Mouse (Mus musculus): ENCODE results near the gene Sec63. TPM values are rescaled to one million over a fixed set of nuclear protein-coding genes. Genes with fewer than 3 reads are reported as not detected.

Sec63 gene
- polyA plus RNA-seq, 1 experiment = 22.7 TPM

- Histone ChIP-seq H3K4me2 (ENCODE audit: low read depth) (no peak overlapping the region), H3K79me2 (ENCODE audit: control insufficient read depth, insufficient read depth) (no peaks in the 10 kb centered on the region), H3K27me3 (ENCODE audit: control insufficient read depth, insufficient read depth, insufficient read length) (no peaks in the 10 kb centered on the region), H3K4me3 (no peak overlapping the region), H3ac (ENCODE audit: control insufficient read depth, insufficient read length) (no peak overlapping the region), H3K36me3 (ENCODE audit: control insufficient read depth, insufficient read depth) (no peaks in the 10 kb centered on the region)
- no peak for TF ChIP-seq TCF3 (IDR thresholded peaks at IDR 0.05; ENCODE audit: insufficient read length, low read depth)
- no peak for TF ChIP-seq POLR2A (IDR thresholded peaks at IDR 0.05; ENCODE audit: insufficient read length, low read depth)
- TF ChIP-seq CEBPB (IDR thresholded peaks at IDR 0.05; ENCODE audit: insufficient read depth, poor library complexity, severe bottlenecking) = no peak
- TF ChIP-seq E2F4 (IDR thresholded peaks at IDR 0.05; ENCODE audit: insufficient read depth) = no peak
- TF ChIP-seq POLR2AphosphoS2 (IDR thresholded peaks at IDR 0.05; ENCODE audit: insufficient read length, low read depth) = no peak
- no peak for TF ChIP-seq MAX (IDR thresholded peaks at IDR 0.05; ENCODE audit: low read depth)
- TF ChIP-seq USF1 (IDR thresholded peaks at IDR 0.05; ENCODE audit: low read depth) = no peak
- TF ChIP-seq TCF12 (IDR thresholded peaks at IDR 0.05; ENCODE audit: insufficient read depth, poor library complexity, severe bottlenecking) = no peak
- TF ChIP-seq MYOD1 (IDR thresholded peaks at IDR 0.05; ENCODE audit: control insufficient read depth in 1 of 3, insufficient read length in 2 of 3, low read depth in 2 of 3) = no peak
- TF ChIP-seq MYOG (IDR thresholded peaks at IDR 0.05; ENCODE audit: control insufficient read depth in 1 of 3, insufficient read depth in 1 of 3, insufficient read length in 2 of 3, low read depth in 2 of 3) = no peak
- TF ChIP-seq REST (IDR thresholded peaks at IDR 0.05; ENCODE audit: insufficient read depth, insufficient read length) = no peak
- TF ChIP-seq SRF (IDR thresholded peaks at IDR 0.05; ENCODE audit: control insufficient read depth, insufficient read length, low read depth) = no peak
Observed at GRCm38 (mm10) chr10:42841531-42842195, 80.4 kb downstream of the Sec63 start.

- Histone ChIP-seq H3K27me3 (ENCODE audit: control insufficient read depth, insufficient read depth, insufficient read length) (no peaks in the 10 kb centered on the region), H3K36me3 (ENCODE audit: control insufficient read depth, insufficient read depth) (no peaks in the 10 kb centered on the region), H3K4me3 (no peak overlapping the region), H3ac (ENCODE audit: control insufficient read depth, insufficient read length) (no peak overlapping the region), H3K4me2 (ENCODE audit: low read depth) (no peak overlapping the region), H3K79me2 (ENCODE audit: control insufficient read depth, insufficient read depth) (no peaks in the 10 kb centered on the region)
- TF ChIP-seq TCF3 (IDR thresholded peaks at IDR 0.05; ENCODE audit: insufficient read length, low read depth) (no peak), MYOD1 (IDR thresholded peaks at IDR 0.05; ENCODE audit: control insufficient read depth in 1 of 3, insufficient read length in 2 of 3, low read depth in 2 of 3) (no peak), CEBPB (IDR thresholded peaks at IDR 0.05; ENCODE audit: insufficient read depth, poor library complexity, severe bottlenecking) (no peak), POLR2A (IDR thresholded peaks at IDR 0.05; ENCODE audit: insufficient read length, low read depth) (no peak), E2F4 (IDR thresholded peaks at IDR 0.05; ENCODE audit: insufficient read depth) (no peak), TCF12 (IDR thresholded peaks at IDR 0.05; ENCODE audit: insufficient read depth, poor library complexity, severe bottlenecking) (no peak), POLR2AphosphoS2 (IDR thresholded peaks at IDR 0.05; ENCODE audit: insufficient read length, low read depth) (no peak), REST (IDR thresholded peaks at IDR 0.05; ENCODE audit: insufficient read depth, insufficient read length) (no peak), SRF (IDR thresholded peaks at IDR 0.05; ENCODE audit: control insufficient read depth, insufficient read length, low read depth) (no peak), USF1 (IDR thresholded peaks at IDR 0.05; ENCODE audit: low read depth) (no peak), MYOG (IDR thresholded peaks at IDR 0.05; ENCODE audit: control insufficient read depth in 1 of 3, insufficient read depth in 1 of 3, insufficient read length in 2 of 3, low read depth in 2 of 3) (no peak), MAX (IDR thresholded peaks at IDR 0.05; ENCODE audit: low read depth) (no peak)
Observed at GRCm38 (mm10) chr10:42842358-42842757, 81.1 kb downstream of the Sec63 start.

- no peak overlapping the region for H3K4me2 ChIP-seq (ENCODE audit: low read depth)
- no peaks in the 10 kb centered on the region for H3K36me3 ChIP-seq (ENCODE audit: control insufficient read depth, insufficient read depth)
- H3ac ChIP-seq (ENCODE audit: control insufficient read depth, insufficient read length) = no peak overlapping the region
- TF ChIP-seq POLR2A (IDR thresholded peaks at IDR 0.05; ENCODE audit: insufficient read length, low read depth) (no peak), MAX (IDR thresholded peaks at IDR 0.05; ENCODE audit: low read depth) (no peak)
- H3K4me3 ChIP-seq = no peak overlapping the region
- H3K79me2 ChIP-seq (ENCODE audit: control insufficient read depth, insufficient read depth) = no peaks in the 10 kb centered on the region
- H3K27me3 ChIP-seq (ENCODE audit: control insufficient read depth, insufficient read depth, insufficient read length) = no peaks in the 10 kb centered on the region
Observed at GRCm38 (mm10) chr10:42843416-42843815, 82.1 kb downstream of the Sec63 start.

- Histone ChIP-seq H3K79me2 (ENCODE audit: control insufficient read depth, insufficient read depth) (no peaks in the 10 kb centered on the region), H3ac (ENCODE audit: control insufficient read depth, insufficient read length) (no peak overlapping the region), H3K4me2 (ENCODE audit: low read depth) (no peak overlapping the region), H3K27me3 (ENCODE audit: control insufficient read depth, insufficient read depth, insufficient read length) (no peaks in the 10 kb centered on the region), H3K36me3 (ENCODE audit: control insufficient read depth, insufficient read depth) (no peaks in the 10 kb centered on the region), H3K4me3 (no peak overlapping the region)
- no peak for TF ChIP-seq TCF3 (IDR thresholded peaks at IDR 0.05; ENCODE audit: insufficient read length, low read depth)
Observed at GRCm38 (mm10) chr10:42845480-42845879, 84.2 kb downstream of the Sec63 start.

GRCm38 (mm10) chr10:42848179-42849080 lies 87.1 kb downstream of the Sec63 start:
- Histone ChIP-seq H3K27me3 (ENCODE audit: control insufficient read depth, insufficient read depth, insufficient read length) (no peaks in the 10 kb centered on the region), H3K79me2 (ENCODE audit: control insufficient read depth, insufficient read depth) (no peaks in the 10 kb centered on the region), H3K36me3 (ENCODE audit: control insufficient read depth, insufficient read depth) (no peaks in the 10 kb centered on the region), H3K4me3 (no peak overlapping the region), H3K4me2 (ENCODE audit: low read depth) (no peak overlapping the region), H3ac (ENCODE audit: control insufficient read depth, insufficient read length) (no peak overlapping the region)
- TF ChIP-seq USF1 (IDR thresholded peaks at IDR 0.05; ENCODE audit: low read depth) (no peak), MAX (IDR thresholded peaks at IDR 0.05; ENCODE audit: low read depth) (no peak), MYOG (IDR thresholded peaks at IDR 0.05; ENCODE audit: control insufficient read depth in 1 of 3, insufficient read depth in 1 of 3, insufficient read length in 2 of 3, low read depth in 2 of 3) (no peak), POLR2AphosphoS2 (IDR thresholded peaks at IDR 0.05; ENCODE audit: insufficient read length, low read depth) (no peak), POLR2A (IDR thresholded peaks at IDR 0.05; ENCODE audit: insufficient read length, low read depth) (no peak), E2F4 (IDR thresholded peaks at IDR 0.05; ENCODE audit: insufficient read depth) (no peak)

Measured in myocyte (in vitro differentiated cells).